Mouse (Mus musculus): Measurements from ENCODE around the gene Sh3glb1. TPM values are rescaled to one million over a fixed set of nuclear protein-coding genes. Genes with fewer than 3 reads are reported as not detected.

The Sh3glb1 gene
- total RNA-seq, 1 experiment from 2014 or later, result 211 TPM

GRCm38 (mm10) chr3:144638110-144638509, 82.0 kb downstream of the Sh3glb1 start:
- ATAC-seq (ENCODE audit: extremely low read depth, insufficient number of reproducible peaks, low FRiP score, poor library complexity, severe bottlenecking), result no peak

GRCm38 (mm10) chr3:144635236-144635635, 84.9 kb downstream of the Sh3glb1 start:
- ATAC-seq (ENCODE audit: extremely low read depth, insufficient number of reproducible peaks, low FRiP score, poor library complexity, severe bottlenecking), result no peak

Other genes with a start within 250 kb of the Sh3glb1 start
- 6.8 and 7.0 TPM in 2 replicates for gene Hs2st1, start 150.2 kb downstream of the Sh3glb1 start, total RNA-seq (2017)
- gene Selenof, start 150.0 kb downstream of the Sh3glb1 start, total RNA-seq (2017), result 182 and 196 TPM in 2 replicates
- gene Clca3a1, start 40.6 kb upstream of the Sh3glb1 start, total RNA-seq (2017), result 0.47 and 0.98 TPM in 2 replicates
- 0.12 TPM in 1 of 2 replicates, not detected in the other for gene Clca3a2, start 99.2 kb upstream of the Sh3glb1 start, total RNA-seq (2017)
- gene Clca3b, start 129.0 kb upstream of the Sh3glb1 start, total RNA-seq (2017), result 2.1 and 2.3 TPM in 2 replicates
- gene Clca4b, start 212.2 kb upstream of the Sh3glb1 start, total RNA-seq (2017), result 0.25 TPM in 1 of 2 replicates, not detected in the other

Measured in neutrophil, adult 5-6 weeks (primary cell).